Mouse (Mus musculus) ovary, postnatal 10 days (tissue): ENCODE measurements around the gene Kctd6.
"Not testable (repeated sequence)": the region's sequence is repeated elsewhere in the genome, so short reads cannot be mapped to it uniquely, and the experiment has no call there.

Experiments
- DNase-seq: peaks from one replicate; pipeline ENCODE4 v3.0.0; 2022; ENCODE audit warnings: low spot score

Kctd6 gene

GRCm38 (mm10) chr14:8213803-8214224 is at the start of gene Kctd6:
Kctd6 (plus strand) TSS chr14:8214140.
- DNase-seq, result peak; percentile 96

- no peak for DNase-seq
Measured at GRCm38 (mm10) chr14:8164463-8164862, 49.5 kb upstream of the Kctd6 start.

GRCm38 (mm10) chr14:8172507-8173410 is 41.2 kb upstream of the Kctd6 start, which contains the start of gene Pdhb:
Pdhb (minus strand) TSS chr14:8173025.
- peak; percentile 86 for DNase-seq

- DNase-seq, result not testable (repeated sequence)
Measured at GRCm38 (mm10) chr14:8173542-8174250, 40.2 kb upstream of the Kctd6 start.

GRCm38 (mm10) chr14:8174634-8175033 is 39.3 kb upstream of the Kctd6 start:
- DNase-seq, result no peak

- DNase-seq, result no peak
Measured at GRCm38 (mm10) chr14:8176251-8176650, 37.7 kb upstream of the Kctd6 start.

- DNase-seq, result no peak
Measured at GRCm38 (mm10) chr14:8180371-8181035, 33.4 kb upstream of the Kctd6 start.

GRCm38 (mm10) chr14:8183330-8183729 is 30.6 kb upstream of the Kctd6 start:
- DNase-seq, result no peak

GRCm38 (mm10) chr14:8186278-8187045 is 27.5 kb upstream of the Kctd6 start:
- DNase-seq, result no peak

GRCm38 (mm10) chr14:8190556-8190955 is 23.4 kb upstream of the Kctd6 start:
- DNase-seq, result no peak

- DNase-seq, result no peak
Measured at GRCm38 (mm10) chr14:8191331-8191965, 22.5 kb upstream of the Kctd6 start.

GRCm38 (mm10) chr14:8192727-8193126 is 21.2 kb upstream of the Kctd6 start:
- DNase-seq, result no peak

- no peak for DNase-seq
Measured at GRCm38 (mm10) chr14:8200769-8201168, 13.2 kb upstream of the Kctd6 start.

GRCm38 (mm10) chr14:8201715-8202114 is 12.2 kb upstream of the Kctd6 start:
- no peak for DNase-seq

- DNase-seq, result no peak
Measured at GRCm38 (mm10) chr14:8206179-8206910, 7.6 kb upstream of the Kctd6 start.

GRCm38 (mm10) chr14:8207105-8207504 is 6.8 kb upstream of the Kctd6 start:
- no peak for DNase-seq

GRCm38 (mm10) chr14:8207543-8207942 is 6.4 kb upstream of the Kctd6 start:
- DNase-seq, result no peak

- no peak for DNase-seq
Measured at GRCm38 (mm10) chr14:8208876-8209275, 5.1 kb upstream of the Kctd6 start.

GRCm38 (mm10) chr14:8209896-8210295 is 4.0 kb upstream of the Kctd6 start:
- DNase-seq, result no peak

- no peak for DNase-seq
Measured at GRCm38 (mm10) chr14:8212996-8213395, 944 bp upstream of the Kctd6 start.
